Mouse (Mus musculus): ENCODE data around the gene Cacna1a.

Gene Cacna1a

GRCm38 (mm10) chr8:84388275-84388674, at the start of gene Cacna1a:
Gene Cacna1a, plus strand, starts transcription at chr8:84388440.
- peak; percentile 21 for DNase-seq

GRCm38 (mm10) chr8:84338493-84338892, 49.7 kb upstream of the Cacna1a start:
- DNase-seq = no peak

- DNase-seq = no peak
These were observed 48.9 kb upstream of the Cacna1a start for GRCm38 (mm10) chr8:84339320-84339719.

- no peak for DNase-seq
These were observed 48.4 kb upstream of the Cacna1a start for GRCm38 (mm10) chr8:84339867-84340266.

GRCm38 (mm10) chr8:84340671-84341070, 47.6 kb upstream of the Cacna1a start:
- DNase-seq = peak; percentile 10

GRCm38 (mm10) chr8:84345493-84345892, 42.7 kb upstream of the Cacna1a start:
- no peak for DNase-seq

GRCm38 (mm10) chr8:84346421-84346820, 41.8 kb upstream of the Cacna1a start:
- DNase-seq = peak; percentile 30

GRCm38 (mm10) chr8:84349526-84349925, 38.7 kb upstream of the Cacna1a start:
- no peak for DNase-seq

DNA sequence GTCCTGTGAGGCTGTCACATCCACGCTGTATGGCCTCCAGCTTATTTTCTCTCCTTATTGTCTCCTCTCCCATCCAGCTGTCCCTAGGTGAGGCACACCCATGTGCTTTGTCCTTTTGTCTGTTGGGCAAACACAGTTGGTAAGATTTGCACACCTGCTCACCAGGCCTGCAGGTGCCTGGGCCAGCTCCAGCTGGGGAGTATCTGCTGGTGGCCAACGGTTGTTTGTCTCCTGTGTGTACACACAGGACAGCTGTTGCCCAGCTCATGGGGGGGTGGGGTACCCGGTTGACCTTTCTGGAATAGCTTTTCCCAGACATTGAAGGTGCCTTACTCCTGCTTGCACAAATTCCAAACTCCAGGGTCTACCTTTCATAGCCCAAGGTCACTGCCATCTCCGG, 37.3 kb upstream of the Cacna1a start:
- no peak for DNase-seq

- DNase-seq = no peak
These were observed 31.8 kb upstream of the Cacna1a start for GRCm38 (mm10) chr8:84356482-84356881.

DNA sequence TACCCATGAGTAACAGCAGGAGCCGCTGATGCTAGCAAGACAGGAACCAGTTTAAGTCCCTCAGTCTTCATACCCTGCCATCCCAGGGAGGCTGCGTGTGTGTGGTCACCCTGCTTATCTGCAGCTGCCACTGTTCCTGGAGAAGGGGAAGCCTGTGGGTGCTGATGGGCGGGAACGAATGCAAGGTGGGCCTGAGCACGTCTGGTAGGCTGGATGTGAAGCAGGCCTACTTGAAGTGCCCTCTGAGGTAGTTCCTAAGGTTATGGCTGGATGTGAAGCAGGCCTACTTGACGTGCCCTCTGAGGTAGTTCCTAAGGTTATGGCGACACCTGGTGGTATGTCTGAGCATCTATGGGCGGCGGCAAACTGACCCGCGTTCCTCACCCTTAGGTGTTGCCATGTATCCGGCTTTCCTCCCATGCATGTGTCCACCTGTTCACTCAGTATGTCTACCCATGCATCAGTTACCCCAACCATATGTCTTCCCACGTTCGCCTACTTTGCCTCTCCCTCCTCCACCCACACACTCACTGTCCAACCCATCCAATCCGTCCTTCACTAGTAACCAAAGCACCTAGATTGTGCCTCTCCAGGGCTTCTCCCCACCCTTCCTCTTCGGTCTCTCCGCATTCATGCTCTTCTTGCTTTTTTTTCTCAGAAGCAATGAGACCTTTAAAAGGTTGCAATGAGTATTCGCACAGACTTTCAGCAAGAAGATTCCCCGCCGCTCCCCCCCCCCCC, 30.4 kb upstream of the Cacna1a start:
- DNase-seq = peak; percentile 63

DNA sequence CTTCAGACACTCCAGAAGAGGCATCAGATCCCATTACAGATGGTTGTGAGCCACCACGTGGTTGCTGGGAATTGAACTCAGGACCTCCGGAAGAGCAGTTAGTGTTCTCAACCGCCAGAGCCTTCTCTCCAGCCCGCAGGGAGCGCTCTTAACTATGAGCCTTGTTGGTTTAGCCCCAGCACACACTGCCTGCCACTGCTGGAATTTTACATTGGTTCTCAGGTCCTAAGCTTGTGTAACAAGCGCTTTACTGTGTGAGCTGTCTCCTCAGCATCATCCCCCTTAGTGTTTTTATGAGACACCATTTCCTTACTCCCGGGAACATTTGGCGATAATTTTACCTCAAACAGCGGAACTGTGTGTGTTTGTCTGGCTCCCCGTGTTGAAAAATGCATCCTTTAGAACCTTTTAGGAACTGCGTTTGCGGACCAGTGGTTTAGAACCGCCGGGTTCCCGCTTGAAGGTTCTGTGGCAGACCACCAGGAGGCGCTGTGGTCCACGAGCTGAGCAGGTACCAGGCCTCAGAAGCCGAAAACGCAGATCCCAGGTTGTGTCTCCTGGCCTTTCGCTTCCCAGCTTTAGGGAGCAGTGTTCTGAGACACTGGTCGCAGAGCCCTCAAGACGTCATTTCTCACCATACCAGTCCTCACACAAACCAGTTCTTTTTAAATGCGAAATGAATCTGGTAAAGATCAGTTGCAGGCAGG, 24.7 kb upstream of the Cacna1a start:
- DNase-seq = peak; percentile 36

DNA sequence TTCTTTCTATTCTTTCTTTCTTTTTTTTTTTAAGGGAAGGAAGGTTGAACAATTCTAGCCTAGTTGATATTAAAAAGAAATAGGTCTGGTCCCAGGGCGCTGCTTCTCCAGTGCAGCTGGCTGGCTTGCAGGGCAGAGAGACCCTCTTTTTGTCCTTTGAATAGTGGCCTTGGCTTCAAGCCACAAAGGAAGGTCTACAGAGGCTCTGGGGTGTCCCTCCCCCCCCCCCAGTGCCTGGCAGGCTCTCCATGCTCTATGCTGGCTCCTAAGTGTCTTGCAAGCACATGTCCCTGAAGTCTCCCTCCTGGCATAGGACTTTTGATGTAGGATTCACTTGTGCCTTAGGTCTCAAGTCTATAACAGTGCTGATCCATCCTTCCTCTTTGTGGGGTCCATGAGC, 23.0 kb upstream of the Cacna1a start:
- DNase-seq = no peak

DNA sequence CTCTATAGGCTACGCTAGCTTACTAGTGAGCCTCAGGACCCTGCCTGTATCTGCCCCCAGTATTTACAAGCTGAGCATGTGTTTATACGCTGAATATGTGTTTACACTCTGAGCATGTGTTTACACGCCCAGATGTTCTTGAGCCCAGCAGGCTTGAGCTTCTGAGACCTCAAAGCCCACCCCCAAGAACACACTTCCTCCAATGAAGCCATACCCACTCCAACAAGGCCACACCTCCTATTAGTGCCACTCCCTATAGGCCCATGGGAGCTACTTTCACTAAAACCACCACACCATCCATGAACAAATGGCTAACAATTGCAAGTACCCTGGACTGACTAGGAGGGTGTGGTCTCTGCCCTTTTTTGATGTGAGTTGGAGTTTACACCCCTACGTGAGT, 17.3 kb upstream of the Cacna1a start:
- no peak for DNase-seq

DNA sequence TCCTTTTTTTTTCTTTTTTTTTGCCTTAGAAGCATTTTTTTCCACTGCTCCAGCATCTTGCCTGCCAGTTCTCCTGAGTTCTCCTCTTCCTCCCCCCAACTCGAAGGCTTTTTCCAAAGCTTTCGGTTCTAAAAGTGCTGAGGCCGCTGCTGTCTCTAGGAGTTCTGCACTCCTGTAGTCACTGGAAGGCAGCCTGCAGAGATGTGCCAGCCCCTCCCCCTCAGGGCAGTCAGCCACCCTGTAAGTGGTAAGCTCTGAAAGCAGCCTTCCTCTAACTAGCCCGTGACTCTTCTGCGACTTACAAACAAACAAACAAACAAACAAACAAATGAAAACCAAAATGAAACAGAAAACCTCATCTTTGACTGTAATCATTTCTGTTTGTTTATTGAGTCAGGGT, 13.2 kb upstream of the Cacna1a start:
- peak; percentile 8 for DNase-seq

GRCm38 (mm10) chr8:84375803-84376202, 12.4 kb upstream of the Cacna1a start:
- no peak for DNase-seq

DNA sequence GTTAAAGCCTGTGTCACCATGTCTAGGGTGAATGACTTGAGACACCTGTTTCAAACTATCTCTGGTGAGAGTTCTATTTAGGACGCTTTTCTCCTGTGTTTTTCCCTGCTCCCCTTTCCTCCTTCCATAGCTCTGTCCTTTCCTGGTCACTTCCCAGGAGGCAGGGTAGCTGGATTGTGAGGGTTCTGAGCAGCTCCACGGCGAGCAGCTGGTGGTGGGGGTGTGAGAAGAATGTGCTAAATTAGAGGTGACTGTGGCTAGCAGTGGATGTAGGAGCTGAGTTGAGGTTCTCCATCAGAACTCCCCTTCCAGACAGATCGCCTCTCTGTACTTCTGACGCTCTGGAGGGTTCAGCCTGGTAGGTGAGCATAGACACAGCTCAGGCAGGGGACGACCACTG, 11.7 kb upstream of the Cacna1a start:
- DNase-seq = no peak

- no peak for DNase-seq
These were observed 6.6 kb upstream of the Cacna1a start for GRCm38 (mm10) chr8:84381676-84382075.

- DNase-seq = peak; percentile 28
These were observed 533 bp downstream of the Cacna1a start for GRCm38 (mm10) chr8:84388773-84389172.

GRCm38 (mm10) chr8:84389173-84389572, 933 bp downstream of the Cacna1a start:
- DNase-seq = no peak

DNA sequence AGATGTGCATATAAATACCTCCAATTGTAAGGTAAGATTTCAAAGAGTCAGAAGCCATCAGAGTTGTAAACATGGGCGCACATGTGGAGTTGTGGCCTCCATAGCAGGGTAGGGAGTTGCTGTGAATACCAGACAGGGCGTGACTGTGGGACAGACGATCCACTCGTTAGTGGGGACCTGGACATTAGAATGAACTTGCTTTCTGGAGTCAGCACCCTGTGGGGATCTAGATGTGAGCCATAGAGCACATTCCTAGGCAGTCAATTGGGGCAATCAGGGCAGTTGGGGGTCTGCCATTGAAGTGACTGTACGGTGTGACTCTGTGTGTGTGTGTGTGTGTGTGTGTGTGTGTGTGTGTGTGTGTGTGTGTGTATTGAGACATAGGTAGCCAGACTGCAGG, 3.4 kb downstream of the Cacna1a start:
- no peak for DNase-seq

DNA sequence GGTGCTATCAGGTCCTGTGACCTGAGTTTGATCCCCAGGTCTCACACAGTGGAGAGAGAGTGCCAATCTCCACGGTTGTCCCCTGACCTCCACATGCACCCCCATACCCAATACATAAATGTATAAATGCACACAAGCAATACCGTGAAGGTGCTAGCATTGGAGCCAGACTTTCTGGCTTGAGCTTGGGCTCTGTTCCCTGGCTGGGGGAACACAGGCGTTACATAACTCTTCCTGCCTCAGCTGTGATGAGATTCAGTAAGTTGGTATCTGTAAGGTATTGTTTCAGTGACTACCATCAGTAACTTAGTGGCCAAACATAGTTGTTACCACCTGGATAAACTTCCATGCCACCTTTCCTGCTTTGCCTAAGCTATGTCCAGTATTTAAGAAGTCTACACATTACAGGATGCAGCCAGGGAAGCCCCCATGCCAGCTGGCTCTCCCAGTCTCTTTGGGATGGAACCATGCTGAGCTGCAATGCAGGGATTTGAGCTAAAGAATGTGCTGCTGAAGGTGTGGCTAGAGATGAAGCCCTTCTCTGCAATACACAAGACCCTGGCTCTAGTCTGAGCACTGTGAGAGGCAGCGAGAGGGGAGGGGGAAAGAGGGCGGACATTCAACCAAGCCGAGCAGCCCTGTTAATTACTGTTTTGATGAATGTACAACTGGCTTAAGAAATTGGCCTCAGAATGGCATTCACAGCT, 7.7 kb downstream of the Cacna1a start:
- no peak for DNase-seq

DNA sequence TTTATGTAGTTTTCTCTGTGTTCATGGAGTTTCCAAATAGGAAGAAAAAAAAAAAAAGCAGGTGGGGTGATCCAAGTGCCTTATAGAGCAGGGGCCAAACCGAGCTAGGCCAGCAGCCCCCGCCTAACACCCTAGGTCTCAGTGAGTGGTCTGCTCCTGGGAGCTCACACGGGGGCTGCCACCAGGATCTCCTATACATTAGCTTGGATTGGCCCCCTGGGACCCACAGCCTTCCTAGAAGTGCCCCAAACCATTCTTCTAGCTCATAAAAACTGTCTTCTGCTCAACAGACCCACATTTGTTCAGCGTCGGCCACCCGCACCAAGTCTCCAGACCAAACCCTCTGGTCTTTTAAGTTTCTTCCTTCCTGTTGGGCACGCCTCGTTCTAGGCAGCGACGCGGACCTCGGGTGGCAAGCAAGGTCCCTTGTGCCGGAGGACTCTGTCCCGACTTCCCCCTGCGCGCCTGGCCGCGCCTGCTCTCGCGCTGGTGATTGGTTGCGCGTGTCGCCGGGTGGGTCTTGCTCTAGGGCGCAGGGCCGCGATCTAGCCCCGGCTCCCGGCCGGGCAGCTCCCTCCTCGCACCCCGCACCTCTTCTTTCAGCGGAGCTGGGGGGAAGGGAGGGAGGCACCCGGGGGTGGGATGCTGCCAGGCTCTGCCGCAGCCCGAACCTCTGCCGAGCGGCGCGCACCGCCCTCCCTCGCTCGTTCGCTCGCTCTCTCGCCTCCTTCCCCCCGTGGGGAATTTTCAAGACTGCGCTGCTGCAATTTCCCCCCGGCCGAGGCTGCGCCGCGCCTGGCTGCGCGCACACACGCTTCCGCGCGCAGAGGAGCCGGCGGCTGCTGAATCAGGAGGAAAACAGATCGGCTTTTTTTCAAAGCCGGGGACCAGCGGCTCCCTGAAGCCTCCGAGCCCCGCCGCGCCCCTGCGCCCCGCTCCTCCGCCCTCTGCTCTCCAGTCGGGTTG, 25.9 kb downstream of the Cacna1a start:
- DNase-seq = no peak

All from kidney, adult 11 months (tissue).